Mouse (Mus musculus) induced T-regulatory cell, adult 2 months (primary cell): ENCODE results near the gene Dcp1b.

ENCODE experiments used
- DNase-seq: peaks from one replicate; pipeline ENCODE4 v3.0.0-alpha.2; 2012; ENCODE audit warnings: low read depth

The Dcp1b gene

DNA sequence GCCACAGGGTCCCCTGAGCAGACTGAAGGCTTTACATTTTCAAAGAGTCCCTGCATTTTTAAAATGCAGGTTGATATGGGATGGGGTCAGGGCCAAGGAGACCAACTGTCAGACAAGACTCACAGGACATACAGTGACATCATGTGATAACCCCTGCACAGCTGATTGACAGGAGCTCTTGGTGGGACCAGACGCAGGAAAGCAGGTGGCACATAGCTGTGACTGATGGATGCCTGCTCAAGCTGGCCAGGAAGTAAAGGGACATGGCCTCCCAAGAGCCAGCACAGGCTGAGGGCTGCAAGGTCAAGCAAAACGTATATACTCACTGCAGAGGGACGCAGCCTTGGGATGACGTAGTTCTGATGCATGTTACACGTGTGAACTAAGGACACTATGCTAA is 60.4 kb downstream of the Dcp1b start:
- no peak for DNase-seq

GRCm38 (mm10) chr6:119236241-119236640 is 61.2 kb downstream of the Dcp1b start, which contains the start of gene Cacna2d4:
Gene Cacna2d4, plus strand, starts transcription at chr6:119236526.
- DNase-seq = no peak

DNA sequence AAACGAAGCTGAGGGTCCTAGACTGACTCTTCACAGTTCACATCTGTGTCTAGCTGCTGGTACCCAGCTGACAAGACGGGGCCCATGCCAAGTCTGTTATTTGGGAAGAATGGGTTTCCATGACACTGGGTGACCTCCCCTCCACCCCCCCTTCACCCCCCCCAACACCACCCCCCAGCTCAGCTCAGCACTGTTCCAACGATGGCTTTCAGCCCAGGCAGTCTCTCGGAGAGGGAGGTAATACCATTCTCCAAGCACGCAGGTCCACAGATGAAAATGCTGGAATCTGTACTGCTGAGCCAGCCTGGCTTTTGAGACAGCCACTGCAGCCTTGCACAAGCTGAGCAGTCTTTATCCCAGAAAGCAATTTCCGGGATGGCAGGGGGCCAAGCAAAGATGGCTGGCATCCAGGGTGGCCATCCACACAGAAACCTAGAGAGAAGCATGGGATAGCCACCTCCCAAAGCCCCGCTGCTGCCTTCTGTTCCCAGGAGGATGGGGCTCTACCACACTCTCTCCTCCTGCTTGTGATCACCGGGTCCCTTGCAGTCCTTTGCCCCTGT is 62.5 kb downstream of the Dcp1b start:
- DNase-seq = no peak

GRCm38 (mm10) chr6:119239341-119240005 is 64.4 kb downstream of the Dcp1b start:
- no peak for DNase-seq

DNA sequence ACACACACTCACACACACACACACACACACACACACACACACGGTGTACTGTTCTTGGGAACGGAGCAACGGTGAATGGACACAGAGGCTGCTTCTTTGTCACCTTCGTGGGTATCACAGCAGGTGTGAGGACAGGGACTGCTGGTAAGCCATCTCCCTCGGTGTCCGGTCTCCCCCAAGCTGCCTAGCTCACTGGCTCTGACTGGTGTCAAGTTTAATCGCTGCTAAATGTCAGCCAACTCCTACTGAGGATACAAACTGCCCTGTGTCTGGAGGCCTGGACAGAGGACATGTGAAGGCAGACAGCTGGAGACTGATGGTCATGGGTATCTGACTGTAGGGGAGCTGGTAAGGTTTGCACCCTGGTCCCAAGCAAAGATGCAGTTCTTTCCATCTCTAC is 65.2 kb downstream of the Dcp1b start:
- no peak for DNase-seq

- no peak for DNase-seq
Measured at GRCm38 (mm10) chr6:119240871-119241705, 66.0 kb downstream of the Dcp1b start.

DNA sequence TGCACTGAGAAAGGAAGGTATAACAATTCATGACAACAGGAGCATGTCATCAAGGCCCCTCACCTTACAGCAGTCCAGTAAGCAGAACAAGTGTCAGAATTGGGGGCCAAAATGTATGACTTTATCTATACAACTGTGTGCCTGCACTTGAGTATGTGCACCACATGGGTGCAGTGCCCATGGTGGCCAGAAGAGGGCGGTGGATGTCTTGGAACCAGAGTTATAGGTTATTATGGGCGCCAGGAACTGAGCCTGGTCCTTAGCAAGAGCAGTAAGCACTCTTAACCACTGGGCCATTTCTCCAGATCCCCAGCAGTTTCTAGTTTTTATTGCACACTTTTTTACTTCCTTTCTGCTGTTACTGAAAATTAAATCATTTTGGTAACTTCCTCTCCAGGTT is 71.0 kb downstream of the Dcp1b start:
- no peak for DNase-seq

DNA sequence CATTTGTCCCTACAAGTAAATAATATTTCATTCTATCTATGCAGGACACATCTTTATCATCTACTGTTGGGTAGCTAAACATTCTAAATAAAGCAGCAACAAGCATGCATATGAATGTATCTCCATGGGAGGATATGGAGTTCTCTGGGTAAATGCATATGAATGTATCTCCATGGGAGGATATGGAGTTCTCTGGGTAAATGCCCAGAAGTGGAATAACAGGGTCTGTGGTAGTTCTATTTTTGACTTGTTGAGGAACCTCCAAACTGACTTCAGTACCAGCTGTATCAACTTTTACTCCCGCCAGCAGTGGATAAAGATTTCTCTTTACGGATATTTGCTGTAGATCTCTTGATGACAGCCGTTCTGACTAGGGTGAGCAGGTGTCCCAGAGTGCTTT is 73.5 kb downstream of the Dcp1b start:
- no peak for DNase-seq

DNA sequence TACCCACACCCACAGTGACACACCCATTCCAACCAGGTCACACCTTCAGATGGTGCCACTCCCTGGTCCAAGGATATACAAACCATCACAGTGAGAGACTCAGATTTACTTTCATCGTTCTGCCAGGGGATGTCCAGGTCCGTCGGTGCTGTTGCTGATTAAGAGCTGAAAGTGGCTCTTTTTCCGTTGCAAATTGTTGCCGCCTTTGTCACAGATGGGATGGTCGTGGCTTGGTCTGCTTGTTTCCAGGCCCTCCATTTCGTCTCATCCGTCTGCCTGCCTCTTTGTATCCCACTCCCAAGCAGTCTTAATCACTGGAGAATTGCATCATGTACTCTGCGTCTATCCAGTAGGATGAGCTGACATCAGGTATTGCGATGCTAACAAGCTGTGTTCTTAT is 74.7 kb downstream of the Dcp1b start:
- no peak for DNase-seq

GRCm38 (mm10) chr6:119251704-119252103 is 76.7 kb downstream of the Dcp1b start:
- DNase-seq = no peak
